Mouse (Mus musculus): ENCODE results near the gene Mpz. TPM values are rescaled to one million over a fixed set of nuclear protein-coding genes. Genes with fewer than 3 reads are reported as not detected.
A peak's percentile ranks its signal among the peaks of the same experiment; 100 is the strongest.

Mpz gene
- polyA plus RNA-seq, 1 experiment from 2014 or later: 1.9 TPM

DNA sequence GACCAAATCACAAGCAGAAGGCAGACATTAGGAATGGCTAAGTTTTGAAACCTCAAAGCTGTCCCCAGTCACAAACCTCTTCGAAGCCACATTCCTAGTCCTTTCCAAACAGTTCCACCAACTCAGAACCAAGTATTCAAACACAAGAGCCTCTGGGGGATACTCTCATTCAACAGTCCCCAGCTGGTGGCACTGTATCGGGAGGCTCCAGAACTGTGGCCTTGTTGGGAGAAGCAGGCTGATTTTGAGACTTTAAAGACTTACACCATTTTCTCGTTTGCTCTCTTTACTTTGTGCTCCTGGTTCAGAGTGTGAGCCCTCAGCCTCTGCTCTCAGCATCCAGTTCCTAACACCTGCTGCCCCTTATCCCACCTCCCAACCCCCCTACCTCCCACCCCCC lies 32.5 kb downstream of the Mpz start:
- Histone ChIP-seq H3K27me3 (ENCODE audit: control insufficient read depth, insufficient read depth, low read length) (no peaks in the 10 kb centered on the region), H3K27ac (replicated peaks; ENCODE audit: low read depth, low read length) (no peak overlapping the region), H3K4me2 (ENCODE audit: low read depth, low read length) (no peak overlapping the region), H3K36me3 (replicated peaks; ENCODE audit: control insufficient read depth, insufficient read depth, low read depth, low read length) (no peaks in the 10 kb centered on the region), H3K9ac (replicated peaks; ENCODE audit: low read length) (no peak overlapping the region), H3K4me1 (ENCODE audit: control insufficient read depth, insufficient read depth, low read length) (no peaks in the 10 kb centered on the region), H3K4me3 (ENCODE audit: low read depth, low read length) (no peak overlapping the region), H3K9me3 (replicated peaks; ENCODE audit: control insufficient read depth, low read length) (no peaks in the 10 kb centered on the region)
- 80% methylated on average over 3 of the region's 3 CpGs for WGBS
- ATAC-seq (replicated peaks; ENCODE audit: insufficient number of reproducible peaks, low FRiP score, low TSS enrichment, low read depth): no peak
- no peak for DNase-seq (ENCODE audit: low spot score)

DNA sequence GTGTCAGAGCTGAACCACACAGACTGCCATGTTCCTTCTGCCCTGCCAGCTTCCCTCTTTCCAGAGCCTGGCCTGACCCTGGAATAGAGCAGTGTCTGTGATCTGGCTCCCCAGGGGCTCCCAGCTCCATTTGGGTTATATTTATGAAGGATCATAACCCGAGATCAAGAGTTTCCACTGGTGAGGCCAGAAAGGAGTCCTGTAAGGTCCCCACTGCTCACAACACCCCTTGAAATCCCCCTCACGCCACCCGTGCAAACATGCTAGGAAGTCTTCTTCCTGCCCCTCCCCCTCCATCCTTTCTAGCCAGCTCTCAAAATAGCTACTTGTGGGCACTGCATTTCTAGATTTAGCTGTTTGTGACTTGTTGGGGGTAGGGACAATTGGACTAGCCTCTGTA lies 33.1 kb downstream of the Mpz start:
- Histone ChIP-seq H3K4me2 (ENCODE audit: low read depth, low read length) (no peak overlapping the region), H3K27ac (replicated peaks; ENCODE audit: low read depth, low read length) (no peak overlapping the region), H3K9me3 (replicated peaks; ENCODE audit: control insufficient read depth, low read length) (no peaks in the 10 kb centered on the region), H3K4me1 (ENCODE audit: control insufficient read depth, insufficient read depth, low read length) (no peaks in the 10 kb centered on the region), H3K27me3 (ENCODE audit: control insufficient read depth, insufficient read depth, low read length) (no peaks in the 10 kb centered on the region), H3K9ac (replicated peaks; ENCODE audit: low read length) (no peak overlapping the region), H3K4me3 (ENCODE audit: low read depth, low read length) (no peak overlapping the region), H3K36me3 (replicated peaks; ENCODE audit: control insufficient read depth, insufficient read depth, low read depth, low read length) (no peaks in the 10 kb centered on the region)
- WGBS: 61% methylated on average over 3 of the region's 3 CpGs
- DNase-seq (ENCODE audit: low spot score): no peak
- no peak for ATAC-seq (replicated peaks; ENCODE audit: insufficient number of reproducible peaks, low FRiP score, low TSS enrichment, low read depth)

DNA sequence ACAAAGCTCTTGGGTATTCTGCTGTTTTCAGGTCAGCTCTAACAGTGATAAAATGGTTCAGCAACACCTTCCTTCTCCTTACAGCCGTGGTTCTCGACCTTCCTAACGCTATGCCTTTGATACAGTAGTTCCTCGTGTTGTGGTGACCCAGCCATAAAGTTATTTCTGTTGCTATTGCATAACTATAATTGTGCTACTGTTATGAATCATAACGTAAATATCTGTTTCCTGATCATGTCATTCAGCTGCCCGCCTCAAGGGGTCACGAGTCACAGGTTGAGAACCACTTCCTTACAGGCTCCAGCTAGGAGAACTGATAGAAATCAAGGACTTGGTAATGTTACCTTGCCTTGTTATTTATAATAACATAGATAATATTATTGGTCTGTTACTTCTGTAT lies 33.8 kb downstream of the Mpz start:
- no peak for ATAC-seq (replicated peaks; ENCODE audit: insufficient number of reproducible peaks, low FRiP score, low TSS enrichment, low read depth)
- Histone ChIP-seq H3K4me1 (ENCODE audit: control insufficient read depth, insufficient read depth, low read length) (peaks cover 1% of the 10 kb centered on the region; the same call in 1 of the 2 replicates), H3K36me3 (replicated peaks; ENCODE audit: control insufficient read depth, insufficient read depth, low read depth, low read length) (no peaks in the 10 kb centered on the region), H3K27me3 (ENCODE audit: control insufficient read depth, insufficient read depth, low read length) (no peaks in the 10 kb centered on the region), H3K9me3 (replicated peaks; ENCODE audit: control insufficient read depth, low read length) (no peaks in the 10 kb centered on the region), H3K27ac (replicated peaks; ENCODE audit: low read depth, low read length) (no peak overlapping the region), H3K4me2 (ENCODE audit: low read depth, low read length) (no peak overlapping the region), H3K4me3 (ENCODE audit: low read depth, low read length) (no peak overlapping the region), H3K9ac (replicated peaks; ENCODE audit: low read length) (no peak overlapping the region)
- WGBS: 81% methylated on average over 7 of the region's 7 CpGs
- DNase-seq (ENCODE audit: low spot score): no peak

DNA sequence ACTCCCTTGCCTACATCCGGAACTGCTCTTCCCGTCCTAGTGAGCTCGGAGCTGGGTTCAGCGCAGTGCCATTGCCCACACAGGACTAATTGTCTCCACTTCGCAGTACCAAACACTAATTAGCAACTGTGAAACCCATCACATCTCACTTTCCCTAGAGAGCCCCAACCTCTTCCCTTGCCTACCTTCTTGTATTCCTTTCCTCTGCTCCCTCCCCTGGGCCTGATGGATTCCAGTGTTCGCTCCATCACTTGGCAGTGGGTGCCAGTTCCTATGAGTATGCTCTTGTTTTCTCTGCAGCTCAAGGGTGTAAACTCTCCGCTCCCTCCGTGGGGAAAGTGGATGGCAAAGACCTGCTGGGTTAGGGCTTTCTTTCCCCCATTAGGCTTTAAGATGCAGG lies 35.1 kb downstream of the Mpz start:
- DNase-seq (ENCODE audit: low spot score) (no peak), ATAC-seq (replicated peaks; ENCODE audit: insufficient number of reproducible peaks, low FRiP score, low TSS enrichment, low read depth) (no peak)
- 65% methylated on average over 8 of the region's 8 CpGs for WGBS
- no peak overlapping the region for H3K9ac ChIP-seq (replicated peaks; ENCODE audit: low read length)
- no peak overlapping the region for H3K4me3 ChIP-seq (ENCODE audit: low read depth, low read length)
- H3K27me3 ChIP-seq (ENCODE audit: control insufficient read depth, insufficient read depth, low read length): no peaks in the 10 kb centered on the region
- no peak overlapping the region for H3K4me2 ChIP-seq (ENCODE audit: low read depth, low read length)
- no peak overlapping the region for H3K27ac ChIP-seq (replicated peaks; ENCODE audit: low read depth, low read length)
- H3K9me3 ChIP-seq (replicated peaks; ENCODE audit: control insufficient read depth, low read length): no peaks in the 10 kb centered on the region
- no peaks in the 10 kb centered on the region for H3K36me3 ChIP-seq (replicated peaks; ENCODE audit: control insufficient read depth, insufficient read depth, low read depth, low read length)
- peaks cover 3% of the 10 kb centered on the region; the same call in 1 of the 2 replicates for H3K4me1 ChIP-seq (ENCODE audit: control insufficient read depth, insufficient read depth, low read length)

DNA sequence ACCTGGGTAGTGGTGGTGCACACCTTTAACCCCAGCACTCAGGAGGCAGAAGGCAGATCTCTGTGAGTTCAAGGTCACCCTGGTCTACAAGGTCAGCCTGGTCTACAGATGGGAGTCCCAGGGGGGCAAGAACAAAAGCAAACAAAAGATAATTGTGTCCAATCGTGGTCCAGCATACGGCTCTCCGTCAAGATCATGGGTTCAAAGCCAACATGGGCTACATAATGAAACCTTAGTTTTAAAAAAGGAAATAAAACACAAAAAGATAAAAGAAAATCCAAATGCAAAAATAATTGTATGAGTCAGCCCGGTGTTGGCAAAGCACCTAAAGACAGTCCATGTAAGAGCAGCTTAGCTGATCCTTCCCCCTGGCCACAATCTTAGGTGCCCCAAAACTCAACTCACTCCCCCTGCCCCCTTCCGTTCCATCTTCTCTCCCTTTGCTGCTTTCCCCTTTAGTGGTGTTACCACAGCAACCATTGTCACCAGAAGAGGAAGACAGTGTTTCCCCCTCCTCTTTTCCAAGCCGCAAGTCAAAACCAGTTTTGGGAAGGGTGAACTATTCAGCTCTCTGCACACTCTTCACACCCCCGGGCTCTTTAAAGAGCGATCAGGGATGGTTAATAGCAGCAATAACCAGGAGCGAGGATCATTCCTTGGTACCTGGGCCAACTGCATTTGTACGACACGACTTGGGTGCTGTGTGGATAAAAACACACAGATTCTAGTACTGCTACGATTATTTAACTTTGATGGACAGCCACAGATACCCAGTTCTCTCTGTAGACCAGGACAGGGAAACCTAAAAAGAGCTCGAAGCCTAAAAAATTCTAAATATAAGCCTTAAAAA lies 37.6 kb downstream of the Mpz start:
- Histone ChIP-seq H3K4me1 (ENCODE audit: control insufficient read depth, insufficient read depth, low read length) (peaks cover 3% of the 10 kb centered on the region; the same call in 1 of the 2 replicates), H3K9me3 (replicated peaks; ENCODE audit: control insufficient read depth, low read length) (no peaks in the 10 kb centered on the region), H3K36me3 (replicated peaks; ENCODE audit: control insufficient read depth, insufficient read depth, low read depth, low read length) (no peaks in the 10 kb centered on the region), H3K4me3 (ENCODE audit: low read depth, low read length) (no peak overlapping the region), H3K4me2 (ENCODE audit: low read depth, low read length) (no peak overlapping the region), H3K27me3 (ENCODE audit: control insufficient read depth, insufficient read depth, low read length) (peaks cover 4% of the 10 kb centered on the region), H3K9ac (replicated peaks; ENCODE audit: low read length) (no peak overlapping the region), H3K27ac (replicated peaks; ENCODE audit: low read depth, low read length) (no peak overlapping the region)
- WGBS: 52% methylated on average over 13 of the region's 13 CpGs
- no peak for DNase-seq (ENCODE audit: low spot score)
- no peak for ATAC-seq (replicated peaks; ENCODE audit: insufficient number of reproducible peaks, low FRiP score, low TSS enrichment, low read depth)

DNA sequence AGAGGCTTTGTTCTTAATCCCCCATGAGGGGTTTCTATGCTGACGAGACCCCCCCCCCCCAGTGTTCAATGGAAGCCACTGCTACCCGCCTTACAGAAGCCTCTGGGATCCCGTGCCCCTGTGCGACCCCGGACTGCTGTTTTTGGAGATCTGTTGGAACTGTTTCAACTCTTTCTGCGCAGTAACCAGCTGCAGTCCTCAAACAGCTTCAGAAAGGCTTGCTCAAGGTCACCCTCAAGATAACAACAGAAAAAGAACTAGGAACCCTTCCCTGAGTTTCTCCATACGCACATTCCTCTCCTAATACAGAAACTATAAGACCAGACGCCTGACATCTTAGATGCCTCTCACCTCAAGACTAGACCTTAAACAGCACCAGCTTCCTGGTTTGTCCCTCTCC lies 38.5 kb downstream of the Mpz start:
- Histone ChIP-seq H3K4me3 (ENCODE audit: low read depth, low read length) (no peak overlapping the region), H3K4me2 (ENCODE audit: low read depth, low read length) (no peak overlapping the region), H3K27me3 (ENCODE audit: control insufficient read depth, insufficient read depth, low read length) (peaks cover 12% of the 10 kb centered on the region), H3K9me3 (replicated peaks; ENCODE audit: control insufficient read depth, low read length) (no peaks in the 10 kb centered on the region), H3K36me3 (replicated peaks; ENCODE audit: control insufficient read depth, insufficient read depth, low read depth, low read length) (no peaks in the 10 kb centered on the region), H3K27ac (replicated peaks; ENCODE audit: low read depth, low read length) (no peak overlapping the region), H3K4me1 (ENCODE audit: control insufficient read depth, insufficient read depth, low read length) (peaks cover 4% of the 10 kb centered on the region; the same call in 1 of the 2 replicates), H3K9ac (replicated peaks; ENCODE audit: low read length) (peak overlapping the region; percentile 22; the same call in 1 of the 2 replicates)
- 19% methylated on average over 8 of the region's 8 CpGs for WGBS
- ATAC-seq (replicated peaks; ENCODE audit: insufficient number of reproducible peaks, low FRiP score, low TSS enrichment, low read depth): no peak
- no peak for DNase-seq (ENCODE audit: low spot score)

DNA sequence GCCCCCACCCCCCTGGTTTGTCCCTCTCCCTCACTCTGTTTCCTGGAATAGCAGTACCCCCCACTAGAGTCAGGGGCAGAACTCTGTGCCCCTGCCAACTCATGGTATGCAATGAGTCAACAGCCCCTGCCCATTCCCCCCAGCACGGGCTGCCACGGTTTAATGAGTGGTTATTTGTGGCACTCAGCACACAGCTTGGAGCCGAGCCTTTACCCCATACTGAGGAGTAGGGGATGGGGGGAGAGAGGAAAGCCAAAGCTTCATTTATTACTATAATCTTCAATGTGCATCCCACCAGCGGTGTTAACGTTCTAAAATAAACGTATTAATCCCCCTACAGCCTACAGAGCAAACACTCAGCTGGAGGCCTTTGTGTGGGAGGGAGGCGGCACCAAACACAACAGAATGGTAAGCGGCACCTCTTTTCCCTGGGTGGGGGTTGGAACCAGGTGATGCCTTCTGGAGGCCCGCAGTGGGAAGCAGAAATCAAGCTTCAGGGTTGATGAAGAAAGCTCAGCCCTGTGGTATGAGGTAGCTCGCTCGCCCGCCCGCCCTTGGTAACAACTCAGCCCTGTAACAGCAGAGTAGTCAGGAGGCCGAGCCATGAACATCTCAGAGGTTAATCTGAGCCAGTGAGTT lies 39.1 kb downstream of the Mpz start:
- Histone ChIP-seq H3K27me3 (ENCODE audit: control insufficient read depth, insufficient read depth, low read length) (peaks cover 17% of the 10 kb centered on the region), H3K4me1 (ENCODE audit: control insufficient read depth, insufficient read depth, low read length) (peaks cover 6% of the 10 kb centered on the region; the same call in 1 of the 2 replicates), H3K36me3 (replicated peaks; ENCODE audit: control insufficient read depth, insufficient read depth, low read depth, low read length) (no peaks in the 10 kb centered on the region), H3K4me2 (ENCODE audit: low read depth, low read length) (no peak overlapping the region), H3K4me3 (ENCODE audit: low read depth, low read length) (no peak overlapping the region), H3K9me3 (replicated peaks; ENCODE audit: control insufficient read depth, low read length) (no peaks in the 10 kb centered on the region), H3K27ac (replicated peaks; ENCODE audit: low read depth, low read length) (no peak overlapping the region), H3K9ac (replicated peaks; ENCODE audit: low read length) (peak overlapping the region; percentile 22; the same call in 1 of the 2 replicates)
- WGBS: 37% methylated on average over 14 of the region's 14 CpGs
- DNase-seq (ENCODE audit: low spot score) (no peak), ATAC-seq (replicated peaks; ENCODE audit: insufficient number of reproducible peaks, low FRiP score, low TSS enrichment, low read depth) (no peak)

DNA sequence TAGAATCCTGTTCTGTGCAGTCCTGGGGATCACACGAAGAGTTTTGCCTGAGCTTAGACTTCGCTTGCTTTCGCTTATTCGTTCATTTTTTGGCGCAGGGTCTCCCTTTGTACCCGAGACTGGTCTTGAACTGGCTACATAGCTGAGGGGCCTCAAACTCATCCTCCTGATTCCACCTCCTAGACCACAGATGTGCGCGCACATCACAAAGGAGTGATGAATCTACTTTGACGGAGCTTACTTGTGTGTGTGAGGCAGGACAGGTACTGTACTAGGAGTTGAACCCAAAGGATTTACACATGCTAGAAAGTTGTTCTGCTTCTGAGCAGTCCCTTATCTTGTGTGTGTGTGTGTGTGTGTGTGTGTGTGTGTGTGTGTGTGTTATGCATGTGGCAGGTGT lies 40.3 kb downstream of the Mpz start:
- ATAC-seq (replicated peaks; ENCODE audit: insufficient number of reproducible peaks, low FRiP score, low TSS enrichment, low read depth) (no peak), DNase-seq (ENCODE audit: low spot score) (no peak)
- Histone ChIP-seq H3K27me3 (ENCODE audit: control insufficient read depth, insufficient read depth, low read length) (peaks cover 29% of the 10 kb centered on the region), H3K9me3 (replicated peaks; ENCODE audit: control insufficient read depth, low read length) (no peaks in the 10 kb centered on the region), H3K36me3 (replicated peaks; ENCODE audit: control insufficient read depth, insufficient read depth, low read depth, low read length) (no peaks in the 10 kb centered on the region), H3K27ac (replicated peaks; ENCODE audit: low read depth, low read length) (no peak overlapping the region), H3K4me3 (ENCODE audit: low read depth, low read length) (no peak overlapping the region), H3K4me1 (ENCODE audit: control insufficient read depth, insufficient read depth, low read length) (peaks cover 8% of the 10 kb centered on the region), H3K9ac (replicated peaks; ENCODE audit: low read length) (no peak overlapping the region), H3K4me2 (ENCODE audit: low read depth, low read length) (no peak overlapping the region)
- 93% methylated on average over 9 of the region's 9 CpGs for WGBS
